Mouse (Mus musculus) liver, adult 2 months (tissue): ENCODE results near the gene Gm21861. TPM values are rescaled to one million over a fixed set of nuclear protein-coding genes. Genes with fewer than 3 reads are reported as not detected.
"Not testable (repeated sequence)": the region's sequence is repeated elsewhere in the genome, so short reads cannot be mapped to it uniquely, and the experiment has no call there.

Experiments used
- DNase-seq: peaks from one replicate; pipeline ENCODE4 v3.0.0-alpha.2; 2011; ENCODE audit warnings: low read depth, low spot score; ENCODE audit errors: extremely low read depth
- H3K27ac ChIP-seq: fragments of 200-500 bp; replicated peaks from 2 replicates; pipeline ENCODE4 v1.5.1; 2012; ENCODE audit warnings: low read depth, mild to moderate bottlenecking, control low read depth, inconsistent platforms, low read length; ENCODE audit not compliant: insufficient read depth
- H3K27me3 ChIP-seq: fragments of 200-500 bp; 2 replicates; pipeline ENCODE4 v1.6.1; 2012; ENCODE audit warnings: mild to moderate bottlenecking, moderate library complexity, low read length, inconsistent platforms; ENCODE audit not compliant: control insufficient read depth, insufficient read depth
- H3K36me3 ChIP-seq: fragments of 200-500 bp; 2 replicates; pipeline ENCODE4 v1.6.1; 2012; ENCODE audit warnings: low read length, inconsistent platforms; ENCODE audit not compliant: control insufficient read depth, insufficient read depth
- H3K4me1 ChIP-seq: fragments of 200-500 bp; 2 replicates; pipeline ENCODE4 v1.6.1; 2011; ENCODE audit warnings: low read length; ENCODE audit not compliant: control insufficient read depth, insufficient read depth
- H3K4me3 ChIP-seq: fragments of 200-500 bp; 2 replicates; pipeline ENCODE4 v1.5.1; 2011; ENCODE audit warnings: low read depth, mild to moderate bottlenecking, control low read depth, low read length, moderate library complexity; ENCODE audit not compliant: insufficient read depth
- H3K79me2 ChIP-seq: fragments of 200-500 bp; 2 replicates; pipeline ENCODE4 v1.6.1; 2012; ENCODE audit warnings: inconsistent platforms, mild to moderate bottlenecking, low read length, moderate library complexity; ENCODE audit not compliant: control insufficient read depth, insufficient read depth
- H3K9ac ChIP-seq: fragments of 200-500 bp; 2 replicates; pipeline ENCODE4 v1.6.1; 2012; ENCODE audit warnings: low read depth, mild to moderate bottlenecking, control low read depth, inconsistent platforms, low read length
- WGBS: fragments of 180-500 bp; shearing (Covaris S2); methylation state at CpG from one replicate; pipeline ENCODE4 v1.1.7; 2018; 5-methylcytosine and 5-hydroxymethylcytosine counted together
- polyA plus RNA-seq: library from polyadenylated mRNA; depleted of rRNA; stranded (reverse); fragments of >200 nt; gene quantifications from 2 replicates; pipeline ENCODE4 v1.2.3, GENCODE M21; 2012; rRNA removed
- total RNA-seq: library from RNA; depleted of rRNA; stranded (reverse); fragments of >200 nt; gene quantifications from 2 replicates; pipeline ENCODE4 v1.2.3, GENCODE M21; 2014; rRNA removed

The Gm21861 gene
- total RNA-seq (not detected in 2 replicates), polyA plus RNA-seq (not detected in 2 replicates)

GRCm38 (mm10) chrY:58814497-58814896 is at the start of gene Gm21861:
Gene Gm21861, minus strand, starts transcription at chrY:58814597.
- H3K27ac ChIP-seq, H3K4me1 ChIP-seq, H3K27me3 ChIP-seq, H3K79me2 ChIP-seq, H3K4me3 ChIP-seq, H3K36me3 ChIP-seq, DNase-seq, H3K9ac ChIP-seq: not testable (repeated sequence)
- no CpG with 5 or more reads among the region's 7 CpGs for WGBS
